Mouse (Mus musculus): Measurements from ENCODE around the gene Arhgef3. TPM values are rescaled to one million over a fixed set of nuclear protein-coding genes. Genes with fewer than 3 reads are reported as not detected.

The Arhgef3 gene
- polyA plus RNA-seq, 1 experiment from 2014 or later: 9.0 TPM

- Histone ChIP-seq H3K27me3 (ENCODE audit: insufficient read depth, low read length) (no peaks in the 10 kb centered on the region), H3K9me3 (ENCODE audit: low read depth, low read length) (no peaks in the 10 kb centered on the region), H3K4me1 (ENCODE audit: insufficient read depth) (peaks cover 12% of the 10 kb centered on the region; the same call in 1 of the 2 replicates), H3K4me2 (no peak overlapping the region), H3K36me3 (ENCODE audit: insufficient read depth) (no peaks in the 10 kb centered on the region), H3K4me3 (ENCODE audit: low read depth, low read length) (no peak overlapping the region), H3K27ac (ENCODE audit: low read depth) (no peak overlapping the region), H3K9ac (no peak overlapping the region)
- ATAC-seq (ENCODE audit: insufficient read depth): no peak
- WGBS: 71% methylated on average over 4 of the region's 4 CpGs
- TF ChIP-seq CTCF (IDR thresholded peaks at IDR 0.05; ENCODE audit: low read depth): no peak
- no peak for DNase-seq
Measured at GRCm38 (mm10) chr14:27234270-27234840, 119.7 kb downstream of the Arhgef3 start.

GRCm38 (mm10) chr14:27235897-27236553, 121.3 kb downstream of the Arhgef3 start:
- no peaks in the 10 kb centered on the region for H3K27me3 ChIP-seq (ENCODE audit: insufficient read depth, low read length)
- H3K27ac ChIP-seq (ENCODE audit: low read depth): peak overlapping the region; percentile 21; the same call in 1 of the 2 replicates
- WGBS: 61% methylated on average over 6 of the region's 6 CpGs
- no peak overlapping the region for H3K4me3 ChIP-seq (ENCODE audit: low read depth, low read length)
- TF ChIP-seq CTCF (IDR thresholded peaks at IDR 0.05; ENCODE audit: low read depth): no peak
- DNase-seq (peak; percentile 39), ATAC-seq (ENCODE audit: insufficient read depth) (no peak)
- H3K4me2 ChIP-seq: no peak overlapping the region
- H3K9ac ChIP-seq: no peak overlapping the region
- H3K36me3 ChIP-seq (ENCODE audit: insufficient read depth): no peaks in the 10 kb centered on the region
- H3K9me3 ChIP-seq (ENCODE audit: low read depth, low read length): no peaks in the 10 kb centered on the region
- H3K4me1 ChIP-seq (ENCODE audit: insufficient read depth): 0 out of 2 replicates have a peak, but pooled peaks cover 3% of the 10 kb centered on the region

- no peak for TF ChIP-seq CTCF (IDR thresholded peaks at IDR 0.05; ENCODE audit: low read depth)
- no peaks in the 10 kb centered on the region for H3K27me3 ChIP-seq (ENCODE audit: insufficient read depth, low read length)
- H3K4me1 ChIP-seq (ENCODE audit: insufficient read depth): 0 out of 2 replicates have a peak, but pooled peaks cover 3% of the 10 kb centered on the region
- DNase-seq: peak; percentile 80
- peak; percentile 86; the same call in 1 of the 2 replicates for ATAC-seq (ENCODE audit: insufficient read depth)
- H3K27ac ChIP-seq (ENCODE audit: low read depth): peak overlapping the region; percentile 37; the same call in 1 of the 2 replicates
- peak overlapping the region; percentile 49 for H3K4me2 ChIP-seq
- H3K4me3 ChIP-seq (ENCODE audit: low read depth, low read length): peak overlapping the region; percentile 17; the same call in 1 of the 2 replicates
- 25% methylated on average over 12 of the region's 12 CpGs for WGBS
- no peaks in the 10 kb centered on the region for H3K9me3 ChIP-seq (ENCODE audit: low read depth, low read length)
- no peak overlapping the region; the same call in 1 of the 2 replicates for H3K9ac ChIP-seq
- no peaks in the 10 kb centered on the region for H3K36me3 ChIP-seq (ENCODE audit: insufficient read depth)
Measured at GRCm38 (mm10) chr14:27237522-27238187, 123.0 kb downstream of the Arhgef3 start.

- Histone ChIP-seq H3K9me3 (ENCODE audit: low read depth, low read length) (no peaks in the 10 kb centered on the region), H3K36me3 (ENCODE audit: insufficient read depth) (no peaks in the 10 kb centered on the region), H3K27ac (ENCODE audit: low read depth) (no peak overlapping the region), H3K4me3 (ENCODE audit: low read depth, low read length) (peak overlapping the region; percentile 17; the same call in 1 of the 2 replicates), H3K4me1 (ENCODE audit: insufficient read depth) (0 out of 2 replicates have a peak, but pooled peaks cover 3% of the 10 kb centered on the region), H3K27me3 (ENCODE audit: insufficient read depth, low read length) (no peaks in the 10 kb centered on the region), H3K4me2 (peak overlapping the region; percentile 49), H3K9ac (no peak overlapping the region)
- ATAC-seq (ENCODE audit: insufficient read depth) (no peak), DNase-seq (no peak)
- WGBS: 59% methylated on average over 8 of the region's 8 CpGs
- no peak for TF ChIP-seq CTCF (IDR thresholded peaks at IDR 0.05; ENCODE audit: low read depth)
Measured at GRCm38 (mm10) chr14:27238600-27239118, 124.0 kb downstream of the Arhgef3 start.

GRCm38 (mm10) chr14:27239551-27240091, 124.9 kb downstream of the Arhgef3 start:
- H3K36me3 ChIP-seq (ENCODE audit: insufficient read depth): no peaks in the 10 kb centered on the region
- H3K9ac ChIP-seq: no peak overlapping the region
- H3K4me2 ChIP-seq: no peak overlapping the region
- no peak for ATAC-seq (ENCODE audit: insufficient read depth)
- H3K27me3 ChIP-seq (ENCODE audit: insufficient read depth, low read length): no peaks in the 10 kb centered on the region
- DNase-seq: no peak
- H3K9me3 ChIP-seq (ENCODE audit: low read depth, low read length): no peaks in the 10 kb centered on the region
- 0 out of 2 replicates have a peak, but pooled peaks cover 3% of the 10 kb centered on the region for H3K4me1 ChIP-seq (ENCODE audit: insufficient read depth)
- 78% methylated on average over 3 of the region's 3 CpGs for WGBS
- H3K27ac ChIP-seq (ENCODE audit: low read depth): no peak overlapping the region
- no peak overlapping the region for H3K4me3 ChIP-seq (ENCODE audit: low read depth, low read length)
- TF ChIP-seq CTCF (IDR thresholded peaks at IDR 0.05; ENCODE audit: low read depth): no peak

GRCm38 (mm10) chr14:27242253-27242652, 127.6 kb downstream of the Arhgef3 start:
- no peak overlapping the region for H3K27ac ChIP-seq (ENCODE audit: low read depth)
- DNase-seq: peak; percentile 44

More at GRCm38 (mm10) chr14:27242253-27242652, 127.6 kb downstream of the Arhgef3 start:
- H3K4me1 ChIP-seq (ENCODE audit: insufficient read depth): 0 out of 2 replicates have a peak, but pooled peaks cover 3% of the 10 kb centered on the region
- H3K9ac ChIP-seq: no peak overlapping the region
- 0 out of 2 replicates have a peak, but pooled peaks have one; percentile 31 for ATAC-seq (ENCODE audit: insufficient read depth)
- no peaks in the 10 kb centered on the region for H3K27me3 ChIP-seq (ENCODE audit: insufficient read depth, low read length)
- no peaks in the 10 kb centered on the region for H3K36me3 ChIP-seq (ENCODE audit: insufficient read depth)
- TF ChIP-seq CTCF (IDR thresholded peaks at IDR 0.05; ENCODE audit: low read depth): no peak
- no peak overlapping the region for H3K4me2 ChIP-seq
- no peaks in the 10 kb centered on the region for H3K9me3 ChIP-seq (ENCODE audit: low read depth, low read length)
- WGBS: 78% methylated on average over 8 of the region's 8 CpGs
- no peak overlapping the region for H3K4me3 ChIP-seq (ENCODE audit: low read depth, low read length)
